Mouse (Mus musculus) kidney, adult 2 months (tissue): Measurements from ENCODE around the gene Slc16a14. TPM values are rescaled to one million over a fixed set of nuclear protein-coding genes. Genes with fewer than 3 reads are reported as not detected.
A peak's percentile ranks its signal among the peaks of the same experiment; 100 is the strongest.

Experiments
- DNase-seq: peaks from one replicate; pipeline ENCODE4 v3.0.0; 2021
- H3K27ac ChIP-seq: fragments of 200-500 bp; 2 replicates; pipeline ENCODE4 v1.5.1; 2012; ENCODE audit warnings: low read depth, low read length, control low read depth, inconsistent platforms; ENCODE audit not compliant: insufficient read depth
- H3K27me3 ChIP-seq: fragments of 200-500 bp; replicated peaks from 2 replicates; pipeline ENCODE4 v1.6.1; 2012; ENCODE audit warnings: mild to moderate bottlenecking, moderate library complexity, low read length, inconsistent platforms; ENCODE audit not compliant: control insufficient read depth, insufficient read depth
- H3K36me3 ChIP-seq: fragments of 200-500 bp; 2 replicates; pipeline ENCODE4 v1.6.1; 2012; ENCODE audit warnings: mild to moderate bottlenecking, moderate library complexity, low read length, inconsistent platforms; ENCODE audit not compliant: control insufficient read depth, insufficient read depth
- H3K4me1 ChIP-seq: fragments of 200-500 bp; 2 replicates; pipeline ENCODE4 v1.6.1; 2011; ENCODE audit warnings: low read length; ENCODE audit not compliant: control insufficient read depth, insufficient read depth
- H3K4me3 ChIP-seq: fragments of 200-500 bp; 2 replicates; pipeline ENCODE4 v1.5.1; 2011; ENCODE audit warnings: mild to moderate bottlenecking, low read depth, low read length, control low read depth; ENCODE audit not compliant: insufficient read depth
- CTCF ChIP-seq: fragments of 200-500 bp; conservative IDR thresholded peaks from 2 replicates; pipeline ENCODE4 v1.5.1; 2011; ENCODE audit warnings: low read depth, mild to moderate bottlenecking, control low read depth, low read length, moderate library complexity, mixed read lengths; ENCODE audit not compliant: insufficient read depth, insufficient read length
- POLR2A ChIP-seq: fragments of 200-500 bp; IDR thresholded peaks from one replicate; pipeline ENCODE4 v1.6.1; 2011; ENCODE audit warnings: low read depth, low read length, control low read depth
- WGBS: fragments of 180-500 bp; shearing (Covaris S2); methylation state at CpG from one replicate; pipeline ENCODE4 v1.1.7; 2018; 5-methylcytosine and 5-hydroxymethylcytosine counted together
- polyA plus RNA-seq: library from polyadenylated mRNA; depleted of rRNA; stranded (reverse); fragments of >200 nt; gene quantifications from 2 replicates; pipeline ENCODE4 v1.2.3, GENCODE M21; 2012

The Slc16a14 gene
- polyA plus RNA-seq, 1 experiment: 31.2 TPM

DNA sequence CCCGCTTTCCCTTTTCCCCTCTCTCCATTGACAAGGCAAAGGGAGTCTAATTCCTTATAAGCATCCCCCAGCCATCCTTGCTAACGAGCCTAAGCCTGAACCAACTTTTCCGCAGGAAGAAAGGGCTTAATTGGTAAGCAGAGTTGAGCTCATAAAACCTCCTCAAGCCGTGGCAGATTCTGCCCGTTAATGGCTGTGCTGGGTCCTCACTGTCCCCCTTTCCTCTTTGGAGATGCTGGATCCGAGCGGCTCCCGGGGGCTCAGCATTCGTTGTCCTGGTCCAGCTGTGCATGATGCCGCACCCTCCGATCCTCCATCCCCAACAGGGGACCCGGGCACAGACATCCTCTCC is 807 bp downstream of the Slc16a14 start:
- peak overlapping the region; percentile 57 for H3K4me3 ChIP-seq
- WGBS: under 1% methylated on average over 12 of the region's 12 CpGs
- H3K4me1 ChIP-seq: peaks cover 6% of the 10 kb centered on the region; the same call in 1 of the 2 replicates
- peak overlapping the region; percentile 71 for H3K27ac ChIP-seq
- no peaks in the 10 kb centered on the region for H3K36me3 ChIP-seq
- DNase-seq: no peak
- no peaks in the 10 kb centered on the region for H3K27me3 ChIP-seq
- TF ChIP-seq CTCF (no peak), POLR2A (no peak)

DNA sequence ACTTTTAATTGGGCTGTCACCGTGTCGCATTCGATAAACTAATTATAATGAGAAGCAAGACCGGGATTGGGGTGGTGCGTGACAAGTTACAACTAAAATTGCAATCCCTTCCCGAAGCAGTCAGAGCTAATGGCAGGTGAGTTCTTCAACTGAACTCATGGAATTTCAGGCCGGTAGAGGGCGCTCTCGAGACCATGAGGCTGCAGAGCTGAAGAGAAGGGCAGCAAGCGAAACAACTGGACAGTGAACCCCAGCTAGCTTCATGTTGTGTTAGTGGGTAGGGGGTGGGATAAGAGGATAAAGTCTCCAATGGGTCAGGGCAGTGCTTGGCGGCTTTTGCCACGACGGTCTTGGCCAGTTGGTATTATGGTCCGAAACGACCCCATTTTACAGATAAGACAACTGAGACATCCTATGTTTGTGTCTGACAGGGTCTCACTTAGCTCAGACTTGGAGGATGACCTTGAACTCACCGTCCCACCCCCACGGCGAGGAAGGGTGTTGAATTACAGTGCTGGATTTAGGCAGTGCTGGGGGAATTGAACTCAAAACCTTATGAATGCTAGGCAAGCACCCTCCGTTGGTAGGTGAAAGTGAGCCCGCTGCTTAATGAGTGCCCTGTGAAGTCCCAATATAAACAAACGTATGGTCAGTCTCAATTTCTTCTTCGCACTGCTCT is 1.3 kb downstream of the Slc16a14 start:
- Histone ChIP-seq H3K4me3 (peak overlapping the region; percentile 57), H3K27ac (peak overlapping the region; percentile 71), H3K36me3 (no peaks in the 10 kb centered on the region), H3K27me3 (no peaks in the 10 kb centered on the region), H3K4me1 (peaks cover 6% of the 10 kb centered on the region; the same call in 1 of the 2 replicates)
- peak; percentile 90 for DNase-seq
- TF ChIP-seq CTCF (peak; percentile 74), POLR2A (peak; percentile 2)
- WGBS: 11% methylated on average over 22 of the region's 22 CpGs

DNA sequence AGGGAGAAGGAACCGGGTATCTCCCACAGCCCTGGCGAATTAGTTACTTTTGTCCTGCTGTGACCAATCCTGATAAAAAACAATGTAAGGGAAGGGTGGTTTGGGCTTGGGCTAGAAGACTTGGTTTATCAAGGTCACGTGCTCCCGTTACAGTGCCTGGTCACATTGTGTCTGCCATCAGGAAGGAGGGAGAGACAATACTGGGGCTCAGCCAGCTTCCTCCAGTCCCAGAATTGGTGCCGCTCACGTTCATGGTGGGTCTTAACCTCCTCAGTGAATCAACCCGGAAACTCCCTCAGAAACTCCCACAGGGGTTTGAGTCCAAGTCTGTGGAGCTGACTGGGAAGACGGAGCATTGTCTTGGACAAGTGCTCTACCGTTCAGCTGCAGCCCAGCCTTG is 9.3 kb downstream of the Slc16a14 start:
- Histone ChIP-seq H3K27me3 (no peaks in the 10 kb centered on the region), H3K27ac (no peak overlapping the region), H3K36me3 (no peaks in the 10 kb centered on the region; the same call in 1 of the 2 replicates), H3K4me3 (no peak overlapping the region), H3K4me1 (no peaks in the 10 kb centered on the region)
- 71% methylated on average over 9 of the region's 9 CpGs for WGBS
- TF ChIP-seq CTCF: no peak
- no peak for TF ChIP-seq POLR2A
- no peak for DNase-seq

DNA sequence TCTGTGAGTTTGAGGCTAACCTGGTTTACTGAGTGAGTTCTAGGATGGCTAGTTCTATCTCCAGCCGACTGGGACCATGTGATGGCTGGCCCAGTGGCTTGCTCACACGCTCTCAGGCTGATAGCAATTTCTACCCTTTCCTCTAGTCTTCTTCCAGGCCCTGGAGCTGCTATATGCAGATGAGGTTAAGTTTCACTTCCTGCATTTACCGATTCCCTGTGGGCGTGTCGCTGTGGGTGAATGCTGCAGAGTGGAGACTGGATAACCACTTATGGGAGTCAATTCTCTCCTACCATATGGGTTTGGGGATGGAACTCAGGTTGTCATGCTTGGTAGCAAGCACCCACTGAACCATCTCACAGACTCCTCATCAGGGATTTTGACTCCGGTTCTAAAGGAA is 10.8 kb downstream of the Slc16a14 start:
- WGBS: 62% methylated on average over 6 of the region's 6 CpGs
- no peak for DNase-seq
- H3K36me3 ChIP-seq: no peaks in the 10 kb centered on the region; the same call in 1 of the 2 replicates
- H3K27me3 ChIP-seq: no peaks in the 10 kb centered on the region
- H3K4me3 ChIP-seq: no peak overlapping the region
- TF ChIP-seq POLR2A (no peak), CTCF (no peak)
- no peaks in the 10 kb centered on the region for H3K4me1 ChIP-seq
- H3K27ac ChIP-seq: no peak overlapping the region

DNA sequence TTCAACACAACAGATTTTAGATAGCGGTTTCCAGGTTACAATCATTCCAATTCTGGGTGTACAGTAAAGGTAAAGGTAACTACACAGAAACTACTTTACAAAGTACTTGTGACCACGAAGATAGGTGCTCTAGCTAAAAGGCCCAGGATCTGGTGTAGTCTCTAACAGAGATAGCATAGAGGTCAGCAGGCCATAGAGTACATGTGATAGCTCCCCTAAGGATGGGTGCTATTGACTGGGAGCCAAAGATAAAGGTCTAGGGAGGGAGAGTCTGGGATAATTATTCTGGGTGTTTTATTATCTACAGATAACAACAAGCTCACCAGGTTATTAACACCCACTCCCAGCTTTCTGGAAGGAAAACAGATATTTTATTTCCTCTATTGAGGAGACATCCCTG is 11.5 kb downstream of the Slc16a14 start:
- H3K4me3 ChIP-seq: no peak overlapping the region
- WGBS: 84% methylated on average over 2 of the region's 2 CpGs
- DNase-seq: no peak
- no peaks in the 10 kb centered on the region; the same call in 1 of the 2 replicates for H3K36me3 ChIP-seq
- no peak overlapping the region for H3K27ac ChIP-seq
- TF ChIP-seq CTCF: no peak
- no peak for TF ChIP-seq POLR2A
- no peaks in the 10 kb centered on the region for H3K27me3 ChIP-seq
- no peaks in the 10 kb centered on the region for H3K4me1 ChIP-seq

DNA sequence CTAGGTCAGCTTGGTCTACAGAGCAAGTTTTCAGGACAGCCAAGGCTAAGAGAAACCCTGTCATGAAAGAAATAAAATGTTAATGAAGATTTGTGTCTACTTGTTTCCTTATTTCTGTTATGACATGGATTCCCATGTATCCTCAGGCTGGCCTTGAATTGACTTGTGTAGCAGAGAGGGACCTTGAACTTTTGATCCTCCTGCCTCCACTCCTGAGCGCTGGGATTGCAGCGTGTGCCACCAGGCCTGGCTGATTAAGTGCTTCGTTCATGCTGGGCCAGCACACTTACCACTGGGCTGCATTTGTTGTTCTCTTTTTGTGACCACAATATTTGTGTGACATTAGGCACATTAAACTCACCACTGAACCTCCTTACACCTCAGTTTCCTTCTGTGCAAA is 16.1 kb downstream of the Slc16a14 start:
- Histone ChIP-seq H3K4me1 (no peaks in the 10 kb centered on the region), H3K4me3 (no peak overlapping the region), H3K27me3 (no peaks in the 10 kb centered on the region), H3K36me3 (peaks cover 4% of the 10 kb centered on the region; the same call in 1 of the 2 replicates), H3K27ac (no peak overlapping the region)
- TF ChIP-seq CTCF: no peak
- no peak for TF ChIP-seq POLR2A
- DNase-seq: no peak
- WGBS: 81% methylated on average over 3 of the region's 3 CpGs

DNA sequence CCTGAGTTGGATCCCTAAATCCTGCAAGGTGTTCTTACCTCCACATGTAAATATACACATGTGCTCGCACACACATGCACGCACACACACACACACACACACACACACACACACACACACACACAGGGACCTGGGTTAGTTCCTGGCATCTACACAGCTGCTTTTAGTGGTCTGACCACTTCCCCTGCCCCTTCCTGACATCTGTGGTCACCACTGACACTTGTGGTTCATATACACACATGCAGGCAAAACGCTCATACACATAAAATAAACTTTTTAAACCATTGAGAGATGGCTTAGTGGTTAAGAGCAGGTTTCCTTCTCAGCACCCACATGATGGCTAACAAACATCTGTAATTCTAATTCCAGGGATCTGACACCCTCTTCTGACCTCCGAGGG is 19.9 kb downstream of the Slc16a14 start:
- TF ChIP-seq POLR2A (no peak), CTCF (no peak)
- Histone ChIP-seq H3K27me3 (no peaks in the 10 kb centered on the region), H3K4me1 (no peaks in the 10 kb centered on the region), H3K4me3 (no peak overlapping the region), H3K27ac (no peak overlapping the region), H3K36me3 (peaks cover 4% of the 10 kb centered on the region; the same call in 1 of the 2 replicates)
- DNase-seq: no peak
- whole genome bisulfite sequencing: 88% methylated on average over 4 of the region's 4 CpGs
